Mouse (Mus musculus) midbrain, embryonic 16.5 days (tissue): ENCODE measurements at regions not wholly inside any gene's neighbourhood (a gene's known extent, or its start where the extent isn't known, plus 50 kb on each side); places are given as distances from the start of the nearest gene placed in this dataset.

Experiments used
- ATAC-seq: fragments of 200-750 bp; cut with Nextera tagmentation; 2 replicates; pipeline ENCODE4 v1.8.0; 2017; ENCODE audit warnings: moderate TSS enrichment
- H3K27ac ChIP-seq: fragments of 300-500 bp; sonication (generic); 2 replicates; pipeline ENCODE4 v1.5.1; 2014; ENCODE audit warnings: mild to moderate bottlenecking, low read length, mixed read lengths
- H3K27me3 ChIP-seq: fragments of 300-500 bp; sonication (generic); 2 replicates; pipeline ENCODE4 v1.6.1; 2014; ENCODE audit warnings: low read depth, low read length, mixed read lengths; ENCODE audit not compliant: control insufficient read depth, insufficient read depth
- H3K36me3 ChIP-seq: fragments of 300-500 bp; sonication (generic); 2 replicates; pipeline ENCODE4 v1.6.1; 2014; ENCODE audit warnings: mild to moderate bottlenecking, low read length, moderate library complexity, mixed read lengths; ENCODE audit not compliant: control insufficient read depth, insufficient read depth
- H3K4me1 ChIP-seq: fragments of 300-500 bp; sonication (generic); 2 replicates; pipeline ENCODE4 v1.6.1; 2014; ENCODE audit warnings: mild to moderate bottlenecking, low read length, mixed read lengths; ENCODE audit not compliant: control insufficient read depth, insufficient read depth
- H3K4me2 ChIP-seq: fragments of 300-500 bp; sonication (generic); 2 replicates; pipeline ENCODE4 v1.6.1; 2014; ENCODE audit warnings: mild to moderate bottlenecking, low read length, mixed read lengths
- H3K4me3 ChIP-seq: fragments of 300-500 bp; sonication (generic); 2 replicates; pipeline ENCODE4 v1.5.1; 2014; ENCODE audit warnings: low read depth, mild to moderate bottlenecking, low read length, moderate library complexity, mixed read lengths
- H3K9ac ChIP-seq: fragments of 300-500 bp; sonication (generic); 2 replicates; pipeline ENCODE4 v1.6.1; 2014; ENCODE audit warnings: low read depth, low read length, mixed read lengths
- H3K9me3 ChIP-seq: fragments of 300-500 bp; sonication (generic); replicated peaks from 2 replicates; pipeline ENCODE4 v1.6.1; 2014; ENCODE audit warnings: mild to moderate bottlenecking, low read length, mixed read lengths; ENCODE audit not compliant: control insufficient read depth, poor library complexity, severe bottlenecking
- WGBS: fragments of 180-500 bp; shearing (Covaris S2); extraction: QIAGEN DNeasy Blood & Tissue Kit; methylation state at CpG from one replicate; pipeline ENCODE4 v1.1.7; 2014; 5-methylcytosine and 5-hydroxymethylcytosine counted together

GRCm38 (mm10) chr16:12931111-12931510 lies 178.4 kb upstream of the Ercc4 start:
- H3K4me1 ChIP-seq, result no peaks in the 10 kb centered on the region
- no peaks in the 10 kb centered on the region for H3K36me3 ChIP-seq
- H3K4me2 ChIP-seq, result no peak overlapping the region
- no peaks in the 10 kb centered on the region for H3K9me3 ChIP-seq
- H3K9ac ChIP-seq, result no peak overlapping the region
- H3K27me3 ChIP-seq, result no peaks in the 10 kb centered on the region
- ATAC-seq, result no peak
- no peak overlapping the region for H3K27ac ChIP-seq
- H3K4me3 ChIP-seq, result no peak overlapping the region
- WGBS, result 86% methylated on average over 6 of the region's 6 CpGs

DNA sequence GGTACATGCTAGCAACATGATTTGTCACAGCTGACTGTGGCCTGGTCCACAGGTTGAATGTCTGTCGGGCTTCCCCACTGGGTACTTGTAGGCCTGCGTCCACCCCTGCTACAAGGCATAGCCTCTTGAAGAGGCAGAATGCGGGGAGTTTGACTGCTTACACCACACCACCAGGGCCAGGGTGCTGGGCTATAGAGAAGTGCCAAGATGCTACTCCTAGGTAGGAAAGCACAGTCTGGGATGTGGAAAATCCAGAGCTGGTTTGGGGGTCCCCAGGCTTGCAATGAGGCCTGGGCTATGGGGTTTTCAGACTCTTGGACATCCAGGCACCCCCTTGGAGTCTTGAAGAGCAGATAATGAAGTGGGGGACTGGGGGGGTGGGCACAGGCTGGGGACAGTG lies 176.5 kb upstream of the Ercc4 start:
- 95% methylated on average over 3 of the region's 3 CpGs for WGBS
- no peaks in the 10 kb centered on the region for H3K36me3 ChIP-seq
- no peak overlapping the region for H3K4me3 ChIP-seq
- H3K4me1 ChIP-seq, result no peaks in the 10 kb centered on the region
- no peak overlapping the region for H3K4me2 ChIP-seq
- no peak for ATAC-seq
- H3K27me3 ChIP-seq, result no peaks in the 10 kb centered on the region
- no peaks in the 10 kb centered on the region for H3K9me3 ChIP-seq
- no peak overlapping the region for H3K9ac ChIP-seq
- H3K27ac ChIP-seq, result no peak overlapping the region

GRCm38 (mm10) chr16:12934586-12934985 lies 174.9 kb upstream of the Ercc4 start:
- Histone ChIP-seq H3K9ac (no peak overlapping the region), H3K9me3 (no peaks in the 10 kb centered on the region), H3K27ac (no peak overlapping the region), H3K36me3 (no peaks in the 10 kb centered on the region), H3K4me3 (no peak overlapping the region), H3K4me2 (no peak overlapping the region), H3K4me1 (no peaks in the 10 kb centered on the region), H3K27me3 (no peaks in the 10 kb centered on the region)
- ATAC-seq, result no peak
- WGBS, result 81% methylated on average over 7 of the region's 7 CpGs

DNA sequence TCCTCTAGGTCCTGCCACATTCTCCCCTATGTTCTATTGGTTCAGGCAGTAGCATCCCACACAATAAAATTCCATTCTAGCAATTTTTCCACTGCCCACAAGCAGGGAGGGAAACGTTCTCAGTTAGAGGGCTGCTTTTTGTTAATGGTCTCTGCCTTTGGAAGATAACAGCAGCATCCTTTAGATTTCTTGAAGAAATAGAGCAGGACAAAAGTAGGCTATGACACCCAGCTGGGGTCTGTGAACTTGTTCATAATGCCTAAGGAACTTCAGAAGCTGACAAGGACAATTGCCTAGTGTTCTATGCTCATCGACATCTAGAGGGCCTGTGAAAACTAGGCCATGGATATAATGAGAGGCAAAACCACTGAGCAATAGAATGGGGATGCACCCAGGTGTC lies 174.2 kb upstream of the Ercc4 start:
- no peak overlapping the region for H3K9ac ChIP-seq
- no peaks in the 10 kb centered on the region for H3K9me3 ChIP-seq
- no peak overlapping the region for H3K27ac ChIP-seq
- WGBS, result 56% methylated on average over 2 of the region's 2 CpGs
- H3K4me3 ChIP-seq, result no peak overlapping the region
- ATAC-seq, result no peak
- no peak overlapping the region for H3K4me2 ChIP-seq
- H3K36me3 ChIP-seq, result no peaks in the 10 kb centered on the region
- no peaks in the 10 kb centered on the region for H3K4me1 ChIP-seq
- H3K27me3 ChIP-seq, result no peaks in the 10 kb centered on the region

GRCm38 (mm10) chr16:12936571-12936970 lies 172.9 kb upstream of the Ercc4 start:
- no peak overlapping the region for H3K9ac ChIP-seq
- H3K4me3 ChIP-seq, result no peak overlapping the region
- no peak overlapping the region for H3K4me2 ChIP-seq
- H3K36me3 ChIP-seq, result no peaks in the 10 kb centered on the region
- no peaks in the 10 kb centered on the region for H3K4me1 ChIP-seq
- ATAC-seq, result no peak
- no peaks in the 10 kb centered on the region for H3K9me3 ChIP-seq
- H3K27me3 ChIP-seq, result no peaks in the 10 kb centered on the region
- no peak overlapping the region for H3K27ac ChIP-seq
- WGBS, result 83% methylated on average over 2 of the region's 2 CpGs

GRCm38 (mm10) chr16:12938563-12938962 lies 170.9 kb upstream of the Ercc4 start:
- 90% methylated on average over 2 of the region's 2 CpGs for WGBS
- ATAC-seq, result no peak
- Histone ChIP-seq H3K9me3 (no peaks in the 10 kb centered on the region), H3K27ac (no peak overlapping the region), H3K36me3 (no peaks in the 10 kb centered on the region), H3K4me1 (no peaks in the 10 kb centered on the region), H3K4me3 (no peak overlapping the region), H3K4me2 (no peak overlapping the region), H3K27me3 (no peaks in the 10 kb centered on the region), H3K9ac (no peak overlapping the region)

DNA sequence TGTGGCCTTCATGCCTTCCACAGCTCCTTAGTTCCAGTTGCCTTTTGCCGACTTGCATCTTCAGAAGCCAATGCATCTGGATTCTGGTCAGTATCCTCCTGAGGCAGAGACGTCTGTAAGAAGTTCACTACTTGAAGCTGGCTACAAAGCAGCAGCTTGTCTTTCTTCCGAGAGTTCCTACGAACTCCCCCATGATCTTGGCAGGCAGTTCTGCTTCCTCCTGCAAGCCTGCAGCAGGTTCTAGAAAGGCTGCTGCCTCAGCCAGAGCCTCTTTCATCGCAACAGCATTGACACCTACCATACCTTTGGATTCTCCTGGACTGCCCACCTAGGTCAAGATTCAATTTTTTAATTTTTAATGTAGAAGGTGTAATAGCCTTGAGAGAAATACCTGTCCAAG lies 158.3 kb upstream of the Ercc4 start:
- no peaks in the 10 kb centered on the region for H3K9me3 ChIP-seq
- ATAC-seq, result no peak
- H3K9ac ChIP-seq, result no peak overlapping the region
- no peak overlapping the region for H3K4me3 ChIP-seq
- H3K36me3 ChIP-seq, result no peaks in the 10 kb centered on the region
- 94% methylated on average over 5 of the region's 5 CpGs for WGBS
- no peaks in the 10 kb centered on the region for H3K27me3 ChIP-seq
- no peaks in the 10 kb centered on the region for H3K4me1 ChIP-seq
- no peak overlapping the region for H3K4me2 ChIP-seq
- no peak overlapping the region for H3K27ac ChIP-seq

DNA sequence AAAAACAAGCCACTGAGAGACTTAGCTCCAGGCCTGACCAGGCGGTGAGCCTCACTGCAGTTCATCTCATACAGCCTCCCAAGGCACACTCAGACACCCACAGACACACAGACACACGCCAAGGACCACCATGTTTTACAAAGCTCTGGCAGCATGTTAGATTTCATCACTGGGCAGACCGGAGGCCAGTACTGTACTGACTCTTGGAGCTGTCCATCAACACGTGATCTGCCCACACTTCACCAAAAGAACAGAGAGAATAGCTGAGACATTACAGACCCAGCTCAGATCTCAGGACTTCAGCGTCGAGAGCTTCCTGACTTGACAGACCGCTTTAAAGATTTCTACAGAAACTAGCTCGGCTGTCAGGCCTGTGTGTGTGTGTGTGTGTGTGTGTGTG lies 155.5 kb upstream of the Ercc4 start:
- Histone ChIP-seq H3K4me3 (no peak overlapping the region), H3K36me3 (no peaks in the 10 kb centered on the region), H3K27ac (no peak overlapping the region), H3K9ac (no peak overlapping the region), H3K4me1 (no peaks in the 10 kb centered on the region), H3K4me2 (no peak overlapping the region), H3K27me3 (no peaks in the 10 kb centered on the region), H3K9me3 (no peaks in the 10 kb centered on the region)
- 70% methylated on average over 8 of the region's 8 CpGs for WGBS
- no peak for ATAC-seq

- H3K27me3 ChIP-seq, result no peaks in the 10 kb centered on the region
- no peak overlapping the region for H3K9ac ChIP-seq
- H3K36me3 ChIP-seq, result no peaks in the 10 kb centered on the region
- H3K4me3 ChIP-seq, result no peak overlapping the region
- H3K4me1 ChIP-seq, result no peaks in the 10 kb centered on the region
- WGBS, result 58% methylated on average over 3 of the region's 3 CpGs
- no peak for ATAC-seq
- H3K27ac ChIP-seq, result no peak overlapping the region
- H3K9me3 ChIP-seq, result no peaks in the 10 kb centered on the region
- no peak overlapping the region for H3K4me2 ChIP-seq
Observed at GRCm38 (mm10) chr16:12956416-12956815, 153.1 kb upstream of the Ercc4 start.

DNA sequence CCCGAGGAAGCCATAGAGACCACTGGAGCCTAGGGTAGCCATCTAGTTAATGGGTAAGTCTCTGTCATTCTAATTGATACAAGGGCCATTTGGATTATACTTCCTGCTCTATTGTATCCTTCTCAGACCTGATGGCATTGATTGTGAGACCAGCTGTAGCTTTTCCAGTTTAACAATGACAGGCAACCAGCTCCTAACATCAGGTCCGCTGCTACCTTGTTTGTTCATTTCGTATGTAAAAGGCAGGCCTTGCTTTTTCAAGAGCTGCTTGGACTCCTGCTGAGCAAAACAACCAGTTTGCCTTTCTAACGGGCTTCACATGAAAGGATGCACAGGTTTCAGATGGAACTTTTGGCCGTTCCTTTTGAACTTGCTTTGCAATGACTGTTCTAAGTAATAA lies 148.6 kb upstream of the Ercc4 start:
- H3K9me3 ChIP-seq, result no peaks in the 10 kb centered on the region
- ATAC-seq, result no peak
- WGBS, result 40% methylated on average over 5 of the region's 5 CpGs

More for the DNA sequence above, 148.6 kb upstream of the Ercc4 start:
- Histone ChIP-seq H3K36me3 (no peaks in the 10 kb centered on the region), H3K9ac (no peak overlapping the region), H3K27me3 (no peaks in the 10 kb centered on the region), H3K4me2 (no peak overlapping the region), H3K4me1 (no peaks in the 10 kb centered on the region), H3K4me3 (no peak overlapping the region), H3K27ac (no peak overlapping the region)
